Mouse (Mus musculus) MEL (cell line): ENCODE measurements at regions not wholly inside any gene's neighbourhood (a gene's known extent, or its start where the extent isn't known, plus 50 kb on each side); places are given as distances from the start of the nearest gene placed in this dataset.

Source experiments
- DNase-seq: peaks from one replicate; pipeline ENCODE4 v3.0.0; 2011; ENCODE audit warnings: low read depth, low spot score
- H3K27ac ChIP-seq: 2 replicates; pipeline ENCODE4 v1.5.1; 2012; ENCODE audit warnings: low read depth, mild to moderate bottlenecking, control low read depth, low read length, moderate library complexity; ENCODE audit not compliant: control insufficient read depth
- H3K27me3 ChIP-seq, 2 experiments: fragments of 150-350 bp in 1 of 2; sonication (generic) in 1 of 2; 2 replicates each; pipeline ENCODE4 v1.6.1; 2012; ENCODE audit warnings: low read length in 2 of 2, mild to moderate bottlenecking in 2 of 2, improper control_type of control experiment in 1 of 2, moderate library complexity in 1 of 2; ENCODE audit not compliant: insufficient read depth in 2 of 2, control insufficient read depth in 1 of 2
- H3K36me3 ChIP-seq, 2 experiments: 2 replicates each; pipeline ENCODE4 v1.6.1; 2012 to 2014; ENCODE audit warnings: low read length in 2 of 2, improper control_type of control experiment in 1 of 2, inconsistent platforms in 1 of 2, mild to moderate bottlenecking in 1 of 2; ENCODE audit not compliant: insufficient read depth in 2 of 2, control insufficient read depth in 1 of 2
- H3K4me1 ChIP-seq, 2 experiments: fragments of 150-350 bp in 1 of 2; sonication (generic) in 1 of 2; 2 replicates each; pipeline ENCODE4 v1.6.1; 2012; ENCODE audit warnings: low read length in 2 of 2, improper control_type of control experiment in 1 of 2, mild to moderate bottlenecking in 1 of 2; ENCODE audit not compliant: insufficient read depth in 2 of 2, control insufficient read depth in 1 of 2
- H3K4me3 ChIP-seq, 2 experiments: fragments of 150-350 bp in 1 of 2; sonication (generic) in 1 of 2; 2 replicates each; pipeline ENCODE4 v1.5.1; 2012; ENCODE audit warnings: low read depth in 2 of 2, low read length in 2 of 2, mild to moderate bottlenecking in 2 of 2, moderate library complexity in 2 of 2, control low read depth in 1 of 2, improper control_type of control experiment in 1 of 2; ENCODE audit not compliant: control insufficient read depth in 1 of 2, insufficient read depth in 1 of 2
- H3K79me2 ChIP-seq: 2 replicates; pipeline ENCODE4 v1.6.1; 2012; ENCODE audit warnings: mild to moderate bottlenecking, low read length, moderate library complexity; ENCODE audit not compliant: control insufficient read depth, poor library complexity, insufficient read depth
- H3K9ac ChIP-seq: 2 replicates; pipeline ENCODE4 v1.6.1; 2012; ENCODE audit warnings: low read depth, mild to moderate bottlenecking, control low read depth, low read length, moderate library complexity; ENCODE audit not compliant: control insufficient read depth, poor library complexity, severe bottlenecking
- H3K9me3 ChIP-seq: fragments of 150-350 bp; sonication (generic); replicated peaks from 2 replicates; pipeline ENCODE4 v1.6.1; 2012; ENCODE audit warnings: mild to moderate bottlenecking, low read length, improper control_type of control experiment, moderate library complexity; ENCODE audit not compliant: insufficient read depth
- BHLHE40 ChIP-seq: IDR thresholded peaks from 2 replicates; pipeline ENCODE4 v1.6.1; 2012; ENCODE audit warnings: low read depth, mild to moderate bottlenecking, inconsistent platforms, low read length, improper control_type of control experiment, borderline replicate concordance
- CHD1 ChIP-seq: IDR thresholded peaks from 2 replicates; pipeline ENCODE4 v1.6.1; 2012; ENCODE audit warnings: low read depth, mild to moderate bottlenecking, inconsistent platforms, low read length, improper control_type of control experiment
- EP300 ChIP-seq, 2 experiments: IDR thresholded peaks; 2 replicates each; pipeline ENCODE4 v1.6.1; 2011; ENCODE audit warnings: improper control_type of control experiment in 2 of 2, low read length in 2 of 2, low read depth in 1 of 2, mild to moderate bottlenecking in 1 of 2
- ETS1 ChIP-seq: IDR thresholded peaks from 2 replicates; pipeline ENCODE4 v1.6.1; 2012; ENCODE audit warnings: low read depth, mild to moderate bottlenecking, inconsistent platforms, low read length, improper control_type of control experiment, moderate library complexity
- GATA1 ChIP-seq: IDR thresholded peaks from 2 replicates; pipeline ENCODE4 v1.6.1; 2011; ENCODE audit warnings: low read depth, low read length, improper control_type of control experiment
- MXI1 ChIP-seq: IDR thresholded peaks from 2 replicates; pipeline ENCODE4 v1.6.1; 2011; ENCODE audit warnings: mild to moderate bottlenecking, low read depth, low read length, improper control_type of control experiment
- MYB ChIP-seq: IDR thresholded peaks from 2 replicates; pipeline ENCODE4 v1.6.1; 2011; ENCODE audit warnings: mild to moderate bottlenecking, low read depth, low read length, improper control_type of control experiment
- NRF1 ChIP-seq: IDR thresholded peaks from 2 replicates; pipeline ENCODE4 v1.6.1; 2014; ENCODE audit warnings: low read depth, mild to moderate bottlenecking, inconsistent platforms, low read length, improper control_type of control experiment, moderate library complexity; ENCODE audit not compliant: poor library complexity, insufficient read depth, severe bottlenecking
- POLR2A ChIP-seq, 2 experiments: IDR thresholded peaks; 2 replicates each; pipeline ENCODE4 v1.6.1; 2011 to 2012; ENCODE audit warnings: low read length in 2 of 2, mild to moderate bottlenecking in 2 of 2, control low read depth in 1 of 2, improper control_type of control experiment in 1 of 2, low read depth in 1 of 2, moderate library complexity in 1 of 2; ENCODE audit not compliant: control insufficient read depth in 1 of 2, insufficient read depth in 1 of 2, poor library complexity in 1 of 2
- POLR2AphosphoS2 ChIP-seq: IDR thresholded peaks from 2 replicates; pipeline ENCODE4 v1.6.1; 2011; ENCODE audit warnings: low read length, improper control_type of control experiment
- POLR2AphosphoS5 ChIP-seq: IDR thresholded peaks from 2 replicates; pipeline ENCODE4 v1.6.1; 2012; ENCODE audit warnings: low read depth, borderline replicate concordance, mild to moderate bottlenecking, inconsistent platforms, low read length, moderate library complexity, mixed read lengths
- RCOR1 ChIP-seq: IDR thresholded peaks from 2 replicates; pipeline ENCODE4 v1.6.1; 2012; ENCODE audit warnings: low read depth, mild to moderate bottlenecking, inconsistent platforms, low read length, improper control_type of control experiment
- UBTF ChIP-seq: IDR thresholded peaks from 2 replicates; pipeline ENCODE4 v1.6.1; 2012; ENCODE audit warnings: low read depth, mild to moderate bottlenecking, inconsistent platforms, low read length, improper control_type of control experiment, moderate library complexity, borderline replicate concordance; ENCODE audit not compliant: insufficient read depth
- ZC3H11A ChIP-seq: IDR thresholded peaks from 2 replicates; pipeline ENCODE4 v1.6.1; 2012; ENCODE audit warnings: low read depth, mild to moderate bottlenecking, inconsistent platforms, low read length, improper control_type of control experiment
- ZKSCAN1 ChIP-seq: IDR thresholded peaks from 2 replicates; pipeline ENCODE4 v1.6.1; 2012; ENCODE audit warnings: low read depth, mild to moderate bottlenecking, inconsistent platforms, low read length, improper control_type of control experiment, moderate library complexity

- Histone ChIP-seq H3K36me3 (no peaks in the 10 kb centered on the region), H3K9ac (no peak overlapping the region), H3K27me3 (no peaks in the 10 kb centered on the region), H3K4me1 (no peaks in the 10 kb centered on the region), H3K9me3 (no peaks in the 10 kb centered on the region), H3K27ac (no peak overlapping the region), H3K79me2 (no peaks in the 10 kb centered on the region), H3K4me3 (no peak overlapping the region)
- no peak for DNase-seq
- TF ChIP-seq UBTF = no peak
- TF ChIP-seq MXI1 = no peak
- no peak for TF ChIP-seq RCOR1
- no peak for TF ChIP-seq POLR2AphosphoS5
- TF ChIP-seq MYB = no peak
- TF ChIP-seq CHD1 = no peak
- no peak for TF ChIP-seq ETS1
- no peak for TF ChIP-seq POLR2A (IDR thresholded peaks at IDR 0.05; ENCODE audit: control insufficient read depth in 1 of 2, insufficient read depth in 1 of 2, low read depth in 1 of 2, low read length in 2 of 2, poor library complexity in 1 of 2)
- TF ChIP-seq BHLHE40 = no peak
- no peak for TF ChIP-seq ZC3H11A
These were observed 124.2 kb upstream of the Cdh4 start for GRCm38 (mm10) chr2:179318046-179318445.

- Histone ChIP-seq H3K27me3 (no peaks in the 10 kb centered on the region), H3K27ac (no peak overlapping the region), H3K36me3 (no peaks in the 10 kb centered on the region), H3K9ac (no peak overlapping the region), H3K79me2 (no peaks in the 10 kb centered on the region), H3K9me3 (no peaks in the 10 kb centered on the region), H3K4me1 (no peaks in the 10 kb centered on the region), H3K4me3 (no peak overlapping the region)
- TF ChIP-seq GATA1 (no peak), POLR2AphosphoS2 (no peak), ZKSCAN1 (no peak), EP300 (IDR thresholded peaks at IDR 0.05; ENCODE audit: low read depth in 1 of 2, low read length in 2 of 2) (no peak), MXI1 (no peak), BHLHE40 (no peak), NRF1 (no peak)
- DNase-seq = no peak
These were observed 117.0 kb upstream of the Cdh4 start for GRCm38 (mm10) chr2:179325242-179325641.
